Mouse (Mus musculus) E14TG2a.4 (cell line): ENCODE results near the gene Tex2.
"Not testable (repeated sequence)": the region's sequence is repeated elsewhere in the genome, so short reads cannot be mapped to it uniquely, and the experiment has no call there.

Experiments
- H3K27me3 ChIP-seq: 2 replicates; pipeline ENCODE4 v1.6.1; 2014; ENCODE audit warnings: low read length, control low read depth; ENCODE audit not compliant: insufficient read depth
- H3K36me3 ChIP-seq: 2 replicates; pipeline ENCODE4 v1.6.1; 2014; ENCODE audit warnings: low read length, control low read depth; ENCODE audit not compliant: insufficient read depth
- H3K4me1 ChIP-seq: replicated peaks from 2 replicates; pipeline ENCODE4 v1.6.1; 2014; ENCODE audit warnings: low read depth, low read length, control low read depth
- H3K4me3 ChIP-seq: replicated peaks from 2 replicates; pipeline ENCODE4 v1.5.1; 2014; ENCODE audit warnings: mild to moderate bottlenecking, low read length
- H3K9me3 ChIP-seq: 2 replicates; pipeline ENCODE4 v1.6.1; 2014; ENCODE audit warnings: low read length, control low read depth
- CTCF ChIP-seq: conservative IDR thresholded peaks from 2 replicates; pipeline ENCODE4 v1.5.1; 2014; ENCODE audit warnings: low read length
- NANOG ChIP-seq: IDR thresholded peaks from 2 replicates; pipeline ENCODE4 v1.6.1; 2014; ENCODE audit warnings: borderline replicate concordance, low read length, mixed read lengths
- POU5F1 ChIP-seq: IDR thresholded peaks from 2 replicates; pipeline ENCODE4 v1.6.1; 2014; ENCODE audit warnings: low read length, borderline replicate concordance

Gene Tex2

GRCm38 (mm10) chr11:106627692-106628091 lies 14.5 kb upstream of the Tex2 start:
- no peaks in the 10 kb centered on the region for H3K36me3 ChIP-seq
- H3K27me3 ChIP-seq = no peaks in the 10 kb centered on the region
- H3K4me1 ChIP-seq = peaks cover 8% of the 10 kb centered on the region
- TF ChIP-seq NANOG (no peak), CTCF (peak; percentile 85)
- no peak overlapping the region for H3K4me3 ChIP-seq
- H3K9me3 ChIP-seq = peaks cover 36% of the 10 kb centered on the region

- TF ChIP-seq POU5F1 (no peak), CTCF (no peak), NANOG (no peak)
Measured at GRCm38 (mm10) chr11:106625577-106625976, 12.4 kb upstream of the Tex2 start.

GRCm38 (mm10) chr11:106623629-106624028 lies 10.4 kb upstream of the Tex2 start:
- Histone ChIP-seq H3K9me3 (peaks cover 11% of the 10 kb centered on the region), H3K4me1 (peaks cover 22% of the 10 kb centered on the region), H3K27me3 (peaks cover 4% of the 10 kb centered on the region; the same call in 1 of the 2 replicates), H3K4me3 (no peak overlapping the region), H3K36me3 (no peaks in the 10 kb centered on the region)
- TF ChIP-seq POU5F1 (no peak), NANOG (no peak), CTCF (no peak)

More at GRCm38 (mm10) chr11:106625577-106625976, 12.4 kb upstream of the Tex2 start:
- no peaks in the 10 kb centered on the region for H3K36me3 ChIP-seq
- H3K4me3 ChIP-seq = no peak overlapping the region
- H3K27me3 ChIP-seq = no peaks in the 10 kb centered on the region
- H3K9me3 ChIP-seq = peaks cover 14% of the 10 kb centered on the region
- peaks cover 8% of the 10 kb centered on the region for H3K4me1 ChIP-seq

- H3K36me3 ChIP-seq = no peaks in the 10 kb centered on the region
- peaks cover 22% of the 10 kb centered on the region for H3K4me1 ChIP-seq
- TF ChIP-seq POU5F1 = no peak
- no peak for TF ChIP-seq NANOG
- TF ChIP-seq CTCF = no peak
- H3K4me3 ChIP-seq = no peak overlapping the region
- H3K9me3 ChIP-seq = peaks cover 11% of the 10 kb centered on the region
- peaks cover 4% of the 10 kb centered on the region; the same call in 1 of the 2 replicates for H3K27me3 ChIP-seq
Measured at GRCm38 (mm10) chr11:106622056-106622455, 8.8 kb upstream of the Tex2 start.

GRCm38 (mm10) chr11:106618768-106619167 lies 5.5 kb upstream of the Tex2 start:
- H3K4me3 ChIP-seq, H3K36me3 ChIP-seq, H3K9me3 ChIP-seq: not testable (repeated sequence)

GRCm38 (mm10) chr11:106617821-106618580 lies 4.8 kb upstream of the Tex2 start:
- Histone ChIP-seq H3K9me3 (no peaks in the 10 kb centered on the region), H3K4me3 (no peak overlapping the region), H3K36me3 (no peaks in the 10 kb centered on the region), H3K4me1 (peaks cover 27% of the 10 kb centered on the region), H3K27me3 (peaks cover 4% of the 10 kb centered on the region; the same call in 1 of the 2 replicates)
- TF ChIP-seq POU5F1 (no peak), CTCF (no peak), NANOG (no peak)

More at GRCm38 (mm10) chr11:106618768-106619167, 5.5 kb upstream of the Tex2 start:
- peaks cover 23% of the 10 kb centered on the region for H3K4me1 ChIP-seq
- not testable (repeated sequence) for H3K27me3 ChIP-seq

GRCm38 (mm10) chr11:106615561-106615960 lies 2.3 kb upstream of the Tex2 start:
- Histone ChIP-seq H3K9me3 (no peaks in the 10 kb centered on the region), H3K4me1 (peaks cover 42% of the 10 kb centered on the region), H3K4me3 (no peak overlapping the region)

GRCm38 (mm10) chr11:106614339-106614645 lies 1.1 kb upstream of the Tex2 start:
- Histone ChIP-seq H3K4me1 (peaks cover 43% of the 10 kb centered on the region), H3K4me3 (0 out of 2 replicates have a peak overlapping the region, but pooled peaks have one; percentile 99)
- TF ChIP-seq NANOG (no peak), POU5F1 (no peak), CTCF (no peak)

More at GRCm38 (mm10) chr11:106615561-106615960, 2.3 kb upstream of the Tex2 start:
- peaks cover 22% of the 10 kb centered on the region for H3K27me3 ChIP-seq
- H3K36me3 ChIP-seq = no peaks in the 10 kb centered on the region
- no peak for TF ChIP-seq NANOG
- no peak for TF ChIP-seq POU5F1

GRCm38 (mm10) chr11:106613638-106614338 lies 565 bp upstream of the Tex2 start:
- Histone ChIP-seq H3K36me3 (no peaks in the 10 kb centered on the region), H3K4me3 (peak overlapping the region; percentile 99), H3K27me3 (peaks cover 18% of the 10 kb centered on the region), H3K9me3 (no peaks in the 10 kb centered on the region), H3K4me1 (peaks cover 45% of the 10 kb centered on the region)
- no peak for TF ChIP-seq POU5F1
- peak; percentile 59 for TF ChIP-seq CTCF
- TF ChIP-seq NANOG = no peak

More at GRCm38 (mm10) chr11:106614339-106614645, 1.1 kb upstream of the Tex2 start:
- H3K9me3 ChIP-seq = no peaks in the 10 kb centered on the region
- peaks cover 18% of the 10 kb centered on the region for H3K27me3 ChIP-seq
- H3K36me3 ChIP-seq = no peaks in the 10 kb centered on the region
